Mouse (Mus musculus) mature B cell (primary cell): ENCODE results near the gene Pcbd2.

ENCODE experiments used
- in situ Hi-C: fragments of 300-500 bp; cut with MboI; formaldehyde crosslinking; loops from 2 replicates; pipeline ENCODE4 v1.14.3; 2019

Pcbd2 gene

DNA sequence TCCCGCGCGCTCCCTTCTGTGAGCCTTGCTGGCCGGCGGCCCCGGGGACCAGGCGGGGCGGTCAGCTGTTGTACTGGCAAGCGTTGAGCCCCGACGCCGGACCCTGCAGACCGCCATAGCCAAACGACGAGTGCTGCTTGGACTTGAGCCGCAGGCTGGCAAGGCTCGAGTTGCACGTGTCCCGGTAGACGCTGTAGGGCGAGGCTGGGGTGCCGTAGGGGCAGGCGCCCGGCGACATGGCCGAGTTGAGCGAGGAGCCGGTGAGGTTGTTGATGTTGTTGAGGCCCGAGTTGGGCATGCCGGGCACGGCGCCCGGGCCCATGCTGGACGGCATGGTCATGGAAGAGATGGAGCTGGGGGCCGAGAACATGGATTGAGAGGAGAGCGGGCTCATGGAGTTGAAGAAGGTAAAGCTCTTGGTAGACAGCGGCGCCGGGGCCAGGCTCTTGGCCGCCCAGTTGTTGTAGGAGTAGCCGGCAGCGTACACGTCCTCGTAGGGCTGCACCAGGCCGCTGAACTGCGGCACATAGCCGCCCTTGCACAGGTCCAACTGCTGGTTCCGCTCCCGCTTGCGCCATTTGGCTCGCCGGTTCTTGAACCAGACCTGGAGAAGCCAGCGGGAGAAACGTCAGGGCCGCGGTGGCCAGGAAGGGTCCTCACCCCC is 99.0 kb downstream of the Pcbd2 start:
- in situ Hi-C loops, result no loop called here
